ENCODE assay signal across 28 mouse cellular contexts in the genomic region with DNA sequence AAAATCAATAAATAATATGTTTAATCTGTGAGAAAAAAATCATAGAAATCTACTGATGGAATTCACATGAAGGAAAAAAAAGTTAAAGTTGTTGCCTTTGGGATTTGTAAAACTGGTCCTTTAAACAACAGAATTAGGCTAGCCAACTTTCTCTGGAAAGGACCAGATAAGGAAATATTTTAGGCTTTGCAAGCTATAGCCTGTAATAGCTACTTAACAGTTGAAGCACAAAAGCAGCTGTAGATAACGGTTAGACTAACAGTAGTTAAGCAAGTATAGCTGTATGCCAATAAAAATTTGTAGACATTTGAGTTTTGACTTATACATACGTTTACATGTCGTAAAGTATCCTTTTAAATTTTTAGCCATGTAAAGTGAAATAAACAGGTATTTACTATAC. TPM values are rescaled to one million over a fixed set of nuclear protein-coding genes. Genes with fewer than 3 reads are reported as not detected.
"Had no signal": no experiment of that assay in that cellular context is flagged by ENCODE, and none has a peak within 500 bp of the region (broad histone marks: within the 10 kb centered on the region; RNA-seq: fewer than 3 reads in every experiment).

No protein-coding gene starts in this region.

- H3K27ac ChIP-seq: embryonic facial prominence, embryonic 10.5 days; embryonic facial prominence, embryonic 12.5 days; embryonic facial prominence, embryonic 13.5 days; embryonic facial prominence, embryonic 15.5 days; forebrain, embryonic 10.5 days; forebrain, embryonic 12.5 days; forebrain, embryonic 13.5 days; forebrain, embryonic 15.5 days; gastrocnemius, adult 2 months; heart, adult 2 months had no signal

- H3K4me2 ChIP-seq: embryonic facial prominence, embryonic 12.5 days; embryonic facial prominence, embryonic 13.5 days; embryonic facial prominence, embryonic 15.5 days; forebrain, embryonic 12.5 days; forebrain, embryonic 13.5 days; forebrain, embryonic 15.5 days had no signal

- ATAC-seq: forebrain, embryonic 13.5 days; forebrain, embryonic 14.5 days; forebrain, embryonic 15.5 days; forebrain, embryonic 16.5 days; forebrain, postnatal 0 days had no signal

- H3K9ac ChIP-seq: embryonic facial prominence, embryonic 12.5 days; embryonic facial prominence, embryonic 13.5 days; embryonic facial prominence, embryonic 15.5 days; forebrain, embryonic 12.5 days; forebrain, embryonic 13.5 days; forebrain, embryonic 15.5 days; forebrain, postnatal 0 days had no signal

- H3K27me3 ChIP-seq: embryonic facial prominence, embryonic 12.5 days; embryonic facial prominence, embryonic 13.5 days; embryonic facial prominence, embryonic 15.5 days; forebrain, embryonic 12.5 days; forebrain, embryonic 13.5 days; forebrain, embryonic 15.5 days had no signal

- H3K4me3 ChIP-seq: embryonic facial prominence, embryonic 10.5 days; embryonic facial prominence, embryonic 12.5 days; embryonic facial prominence, embryonic 13.5 days; embryonic facial prominence, embryonic 15.5 days; erythroblast, embryonic 14.5 days; forebrain, embryonic 10.5 days; forebrain, embryonic 12.5 days; forebrain, embryonic 13.5 days; forebrain, embryonic 15.5 days; gastrocnemius, adult 2 months; heart, adult 2 months had no signal

- H3K9me3 ChIP-seq: embryonic facial prominence, embryonic 10.5 days; embryonic facial prominence, embryonic 12.5 days; embryonic facial prominence, embryonic 13.5 days; embryonic facial prominence, embryonic 15.5 days; forebrain, embryonic 10.5 days; forebrain, embryonic 12.5 days; forebrain, embryonic 13.5 days; forebrain, embryonic 15.5 days had no signal

- DNase-seq: cerebellum, adult 8-10 months; cerebellum, adult 9-10 months; cerebellum, adult 9-11 months; cerebellum, postnatal 10 days; cerebellum, postnatal 14 days; cerebellum, postnatal 36 days; embryo, embryonic 11 days; forebrain, postnatal 0 days; gastrocnemius, adult 2 months; gastrocnemius, postnatal 10 days; gastrocnemius, postnatal 14 days; gastrocnemius, postnatal 25 days; gastrocnemius, postnatal 36 days; heart, adult 18-20 months; heart, adult 2 months had no signal

- H3K4me1 ChIP-seq: embryonic facial prominence, embryonic 10.5 days; embryonic facial prominence, embryonic 12.5 days; embryonic facial prominence, embryonic 13.5 days; embryonic facial prominence, embryonic 15.5 days; forebrain, embryonic 10.5 days; forebrain, embryonic 12.5 days; forebrain, embryonic 13.5 days; forebrain, embryonic 15.5 days had no signal

RNA-seq across cellular contexts. Expression of a gene that starts 11.2 kb away (rescaled TPM):
- total RNA-seq: common myeloid progenitor, adult 5-6 weeks; gastrocnemius, postnatal 36 days; granulocyte monocyte progenitor cell, adult 5-6 weeks had no signal
